Comparison of ENCODE assay signal across 17 mouse cellular contexts in genomic region chr9:27801807-27802206, GRCm38 (mm10). TPM values are rescaled to one million over a fixed set of nuclear protein-coding genes. Genes with fewer than 3 reads are reported as not detected.
"Had no signal": no experiment of that assay in that cellular context is flagged by ENCODE, and none has a peak within 500 bp of the region (broad histone marks: within the 10 kb centered on the region; RNA-seq: fewer than 3 reads in every experiment).

No protein-coding gene starts in this region.

- H3K27me3 ChIP-seq: liver, embryonic 13.5 days; liver, embryonic 15.5 days; megakaryocyte, embryonic 14.5 days; midbrain, embryonic 13.5 days; midbrain, embryonic 15.5 days; neural tube, embryonic 12.5 days; stomach, embryonic 15.5 days had no signal

- H3K9me3 ChIP-seq: liver, embryonic 13.5 days; liver, embryonic 15.5 days; midbrain, embryonic 13.5 days; midbrain, embryonic 15.5 days; neural tube, embryonic 12.5 days; stomach, embryonic 15.5 days had no signal

- DNase-seq: liver, embryonic 13.5 days; right cerebral cortex, postnatal 14 days; thymus, adult 18-20 months; thymus, postnatal 14 days; thymus, postnatal 36 days had no signal

- H3K9ac ChIP-seq: liver, embryonic 13.5 days; liver, embryonic 15.5 days; liver, postnatal 0 days; midbrain, embryonic 13.5 days; midbrain, embryonic 15.5 days; neural tube, embryonic 12.5 days; stomach, embryonic 15.5 days had no signal

- ATAC-seq: liver, postnatal 0 days; midbrain, embryonic 13.5 days; midbrain, embryonic 15.5 days had no signal

- H3K27ac ChIP-seq: liver, embryonic 13.5 days; liver, embryonic 15.5 days; macrophage; midbrain, embryonic 13.5 days; midbrain, embryonic 15.5 days; neural tube, embryonic 12.5 days; stomach, embryonic 15.5 days had no signal

- H3K4me2 ChIP-seq: liver, embryonic 11.5 days; liver, embryonic 13.5 days; liver, embryonic 15.5 days; midbrain, embryonic 11.5 days; midbrain, embryonic 13.5 days; midbrain, embryonic 15.5 days; neural tube, embryonic 12.5 days; stomach, embryonic 15.5 days had no signal

- H3K4me3 ChIP-seq: liver, embryonic 13.5 days; liver, embryonic 15.5 days; megakaryocyte, embryonic 14.5 days; midbrain, embryonic 13.5 days; midbrain, embryonic 15.5 days; neural tube, embryonic 12.5 days; stomach, embryonic 15.5 days had no signal

- H3K36me3 ChIP-seq: liver, embryonic 13.5 days; liver, embryonic 15.5 days; midbrain, embryonic 13.5 days; midbrain, embryonic 15.5 days; neural tube, embryonic 12.5 days; stomach, embryonic 15.5 days had no signal

- H3K4me1 ChIP-seq: liver, embryonic 13.5 days; liver, embryonic 15.5 days; megakaryocyte, embryonic 14.5 days; midbrain, embryonic 13.5 days; midbrain, embryonic 15.5 days; neural tube, embryonic 12.5 days; stomach, embryonic 15.5 days had no signal

RNA-seq across cellular contexts. Expression of gene Opcml, which starts 11.2 kb away (rescaled TPM):
- total RNA-seq: megakaryocyte progenitor cell, adult 5-6 weeks; monocyte, adult 5-6 weeks had no signal
- polyA plus RNA-seq: macrophage had no signal
